Mouse (Mus musculus): ENCODE measurements at regions not wholly inside any gene's neighbourhood (a gene's known extent, or its start where the extent isn't known, plus 50 kb on each side); places are given as distances from the start of the nearest gene placed in this dataset.
A peak's percentile ranks its signal among the peaks of the same experiment; 100 is the strongest.

GRCm38 (mm10) chr6:127375711-127376199 lies 70.9 kb upstream of the Parp11 start:
- TF ChIP-seq CTCF (IDR thresholded peaks at IDR 0.05; ENCODE audit: low read depth) = no peak
- no peak for TF ChIP-seq EP300 (IDR thresholded peaks at IDR 0.05; ENCODE audit: low read depth)
- whole genome bisulfite sequencing = 22% methylated on average over 8 of the region's 8 CpGs
- no peak overlapping the region for H3K9ac ChIP-seq (replicated peaks; ENCODE audit: low read depth, low read length)
- H3K36me3 ChIP-seq (replicated peaks; ENCODE audit: control insufficient read depth, insufficient read depth, low read length) = no peaks in the 10 kb centered on the region
- H3K9me3 ChIP-seq (replicated peaks; ENCODE audit: control insufficient read depth, low read length) = no peaks in the 10 kb centered on the region
- H3K27ac ChIP-seq (ENCODE audit: low read depth) = no peak overlapping the region
- H3K27me3 ChIP-seq (ENCODE audit: control insufficient read depth, insufficient read depth, low read length) = no peaks in the 10 kb centered on the region
- peaks cover 19% of the 10 kb centered on the region for H3K4me1 ChIP-seq (ENCODE audit: control insufficient read depth, insufficient read depth)
- DNase-seq (ENCODE audit: low spot score) (peak; percentile 24), ATAC-seq (ENCODE audit: insufficient read depth, low read depth) (peak; percentile 56)
- no peak overlapping the region for H3K4me3 ChIP-seq (ENCODE audit: low read depth, low read length)
- no peak overlapping the region for H3K4me2 ChIP-seq (ENCODE audit: low read depth, low read length)

GRCm38 (mm10) chr6:127378701-127379100 lies 67.9 kb upstream of the Parp11 start:
- no peaks in the 10 kb centered on the region for H3K36me3 ChIP-seq (replicated peaks; ENCODE audit: control insufficient read depth, insufficient read depth, low read length)
- no peak overlapping the region for H3K4me3 ChIP-seq (ENCODE audit: low read depth, low read length)
- no peak overlapping the region for H3K4me2 ChIP-seq (ENCODE audit: low read depth, low read length)
- ATAC-seq (ENCODE audit: insufficient read depth, low read depth) = no peak
- H3K27ac ChIP-seq (ENCODE audit: low read depth) = no peak overlapping the region
- no peak overlapping the region for H3K9ac ChIP-seq (replicated peaks; ENCODE audit: low read depth, low read length)
- no peak for DNase-seq (ENCODE audit: low spot score)
- H3K9me3 ChIP-seq (replicated peaks; ENCODE audit: control insufficient read depth, low read length) = no peaks in the 10 kb centered on the region
- peaks cover 19% of the 10 kb centered on the region for H3K4me1 ChIP-seq (ENCODE audit: control insufficient read depth, insufficient read depth)
- no peaks in the 10 kb centered on the region for H3K27me3 ChIP-seq (ENCODE audit: control insufficient read depth, insufficient read depth, low read length)
- 89% methylated on average over 1 of the region's 1 CpGs for WGBS
- TF ChIP-seq CTCF (IDR thresholded peaks at IDR 0.05; ENCODE audit: low read depth) (no peak), EP300 (IDR thresholded peaks at IDR 0.05; ENCODE audit: low read depth) (no peak)

- peak; percentile 62 for TF ChIP-seq CTCF (IDR thresholded peaks at IDR 0.05; ENCODE audit: low read depth)
- TF ChIP-seq EP300 (IDR thresholded peaks at IDR 0.05; ENCODE audit: low read depth) = no peak
- no peak overlapping the region for H3K4me2 ChIP-seq (ENCODE audit: low read depth, low read length)
- ATAC-seq (ENCODE audit: insufficient read depth, low read depth) (peak; percentile 39; the same call in 1 of the 2 replicates), DNase-seq (ENCODE audit: low spot score) (peak; percentile 68)
- no peaks in the 10 kb centered on the region for H3K9me3 ChIP-seq (replicated peaks; ENCODE audit: control insufficient read depth, low read length)
- H3K27me3 ChIP-seq (ENCODE audit: control insufficient read depth, insufficient read depth, low read length) = no peaks in the 10 kb centered on the region
- H3K9ac ChIP-seq (replicated peaks; ENCODE audit: low read depth, low read length) = no peak overlapping the region
- H3K4me3 ChIP-seq (ENCODE audit: low read depth, low read length) = no peak overlapping the region
- H3K36me3 ChIP-seq (replicated peaks; ENCODE audit: control insufficient read depth, insufficient read depth, low read length) = no peaks in the 10 kb centered on the region
- H3K4me1 ChIP-seq (ENCODE audit: control insufficient read depth, insufficient read depth) = peaks cover 16% of the 10 kb centered on the region
- no peak overlapping the region for H3K27ac ChIP-seq (ENCODE audit: low read depth)
- 12% methylated on average over 4 of the region's 4 CpGs for WGBS
Measured at GRCm38 (mm10) chr6:127379511-127379910, 67.1 kb upstream of the Parp11 start.

GRCm38 (mm10) chr6:127381148-127381888 lies 65.3 kb upstream of the Parp11 start:
- H3K27me3 ChIP-seq (ENCODE audit: control insufficient read depth, insufficient read depth, low read length) = no peaks in the 10 kb centered on the region
- no peaks in the 10 kb centered on the region for H3K36me3 ChIP-seq (replicated peaks; ENCODE audit: control insufficient read depth, insufficient read depth, low read length)
- WGBS = 79% methylated on average over 2 of the region's 2 CpGs
- no peaks in the 10 kb centered on the region for H3K4me1 ChIP-seq (ENCODE audit: control insufficient read depth, insufficient read depth)
- DNase-seq (ENCODE audit: low spot score) (no peak), ATAC-seq (ENCODE audit: insufficient read depth, low read depth) (no peak)
- no peak overlapping the region for H3K4me3 ChIP-seq (ENCODE audit: low read depth, low read length)
- H3K9me3 ChIP-seq (replicated peaks; ENCODE audit: control insufficient read depth, low read length) = no peaks in the 10 kb centered on the region
- no peak overlapping the region for H3K27ac ChIP-seq (ENCODE audit: low read depth)
- H3K9ac ChIP-seq (replicated peaks; ENCODE audit: low read depth, low read length) = no peak overlapping the region
- no peak overlapping the region for H3K4me2 ChIP-seq (ENCODE audit: low read depth, low read length)
- no peak for TF ChIP-seq CTCF (IDR thresholded peaks at IDR 0.05; ENCODE audit: low read depth)
- TF ChIP-seq EP300 (IDR thresholded peaks at IDR 0.05; ENCODE audit: low read depth) = no peak

GRCm38 (mm10) chr6:127391258-127392011 lies 55.2 kb upstream of the Parp11 start:
- Histone ChIP-seq H3K9me3 (replicated peaks; ENCODE audit: control insufficient read depth, low read length) (no peaks in the 10 kb centered on the region), H3K36me3 (replicated peaks; ENCODE audit: control insufficient read depth, insufficient read depth, low read length) (no peaks in the 10 kb centered on the region), H3K4me1 (ENCODE audit: control insufficient read depth, insufficient read depth) (no peaks in the 10 kb centered on the region), H3K9ac (replicated peaks; ENCODE audit: low read depth, low read length) (no peak overlapping the region), H3K27ac (ENCODE audit: low read depth) (no peak overlapping the region), H3K4me2 (ENCODE audit: low read depth, low read length) (no peak overlapping the region), H3K4me3 (ENCODE audit: low read depth, low read length) (no peak overlapping the region), H3K27me3 (ENCODE audit: control insufficient read depth, insufficient read depth, low read length) (no peaks in the 10 kb centered on the region)
- WGBS = 93% methylated on average over 15 of the region's 15 CpGs
- no peak for ATAC-seq (ENCODE audit: insufficient read depth, low read depth)
- DNase-seq (ENCODE audit: low spot score) = no peak
- no peak for TF ChIP-seq CTCF (IDR thresholded peaks at IDR 0.05; ENCODE audit: low read depth)
- TF ChIP-seq EP300 (IDR thresholded peaks at IDR 0.05; ENCODE audit: low read depth) = no peak

Measured in heart, postnatal 0 days (tissue).